Mouse (Mus musculus): ENCODE results near the gene Tmod3. TPM values are rescaled to one million over a fixed set of nuclear protein-coding genes. Genes with fewer than 3 reads are reported as not detected.

Tmod3 gene
- total and polyA plus RNA-seq, 3 experiments, result 29.9 to 46.4 TPM; not detected in 1

DNA sequence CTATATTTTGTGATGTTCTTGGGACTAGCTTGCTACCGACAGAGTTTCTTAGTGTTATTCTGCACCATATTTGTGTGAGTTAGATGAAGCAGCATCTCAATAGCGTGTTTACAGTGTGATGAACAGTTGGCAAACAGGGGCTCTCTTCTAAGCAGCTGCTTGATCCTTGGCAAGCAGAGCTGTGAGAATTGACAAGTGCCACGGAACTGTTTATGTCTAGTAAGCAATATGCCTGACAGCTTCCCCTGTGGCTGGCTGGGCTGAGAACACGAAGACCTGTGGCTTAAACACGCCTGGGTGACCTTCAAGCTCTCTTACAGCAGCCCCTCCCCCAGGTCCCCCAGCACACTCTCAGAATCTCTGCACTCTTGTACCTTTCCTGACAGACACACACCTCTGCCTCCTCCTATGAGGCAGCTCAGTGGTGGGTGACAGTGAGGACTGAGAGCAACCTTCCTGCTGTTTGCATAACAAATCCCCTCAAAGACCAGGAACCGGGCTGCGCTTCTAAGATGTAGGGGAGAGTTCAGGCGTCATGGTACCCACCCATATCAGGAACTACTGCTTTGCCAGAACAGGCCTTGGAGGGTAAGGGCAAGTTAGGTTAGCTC is 96.3 kb downstream of the Tmod3 start:
- no peak for TF ChIP-seq JUND (IDR thresholded peaks at IDR 0.05; ENCODE audit: low read depth, low read length)
- no peak for TF ChIP-seq UBTF (IDR thresholded peaks at IDR 0.05; ENCODE audit: borderline replicate concordance, insufficient read depth, low read depth, low read length)
- no peak for TF ChIP-seq GATA1 (IDR thresholded peaks at IDR 0.05; ENCODE audit: low read depth, low read length)
- TF ChIP-seq TCF12 (IDR thresholded peaks at IDR 0.05; ENCODE audit: low read depth, low read length), result no peak
- TF ChIP-seq ETS1 (IDR thresholded peaks at IDR 0.05; ENCODE audit: low read depth, low read length), result no peak
- no peak for TF ChIP-seq USF1 (IDR thresholded peaks at IDR 0.05; ENCODE audit: low read depth, low read length)
- no peak for TF ChIP-seq TBP (IDR thresholded peaks at IDR 0.05; ENCODE audit: low read depth, low read length)
- no peak for TF ChIP-seq MAX (IDR thresholded peaks at IDR 0.05; ENCODE audit: low read length)
- TF ChIP-seq HCFC1 (IDR thresholded peaks at IDR 0.05; ENCODE audit: low read depth, low read length), result no peak
- TF ChIP-seq POLR2A (IDR thresholded peaks at IDR 0.05; ENCODE audit: control insufficient read depth in 1 of 2, insufficient read depth in 1 of 2, low read depth in 1 of 2, low read length in 2 of 2, poor library complexity in 1 of 2), result no peak
- no peak for TF ChIP-seq SIN3A (IDR thresholded peaks at IDR 0.05; ENCODE audit: low read length)
- no peak for TF ChIP-seq MYB (IDR thresholded peaks at IDR 0.05; ENCODE audit: low read depth, low read length)
- no peak for TF ChIP-seq USF2 (IDR thresholded peaks at IDR 0.05; ENCODE audit: borderline replicate concordance in 1 of 2, insufficient read depth in 1 of 2, low read depth in 1 of 2, low read length in 2 of 2)
- TF ChIP-seq POLR2AphosphoS2 (IDR thresholded peaks at IDR 0.05; ENCODE audit: low read length), result no peak
- TF ChIP-seq MAFK (IDR thresholded peaks at IDR 0.05; ENCODE audit: borderline replicate concordance, low read depth, low read length), result no peak
- TF ChIP-seq ELF1 (IDR thresholded peaks at IDR 0.05; ENCODE audit: low read depth, low read length), result no peak
- no peak for TF ChIP-seq BHLHE40 (IDR thresholded peaks at IDR 0.05; ENCODE audit: borderline replicate concordance, low read depth, low read length)
- no peak for TF ChIP-seq POLR2AphosphoS5 (IDR thresholded peaks at IDR 0.05; ENCODE audit: borderline replicate concordance, low read depth, low read length)
- no peak for TF ChIP-seq SMC3 (IDR thresholded peaks at IDR 0.05; ENCODE audit: low read depth, low read length)
- DNase-seq (ENCODE audit: low read depth, low spot score), result no peak
- Histone ChIP-seq H3K9ac (ENCODE audit: control insufficient read depth, low read depth, low read length, poor library complexity, severe bottlenecking) (no peak overlapping the region), H3K4me1 (ENCODE audit: control insufficient read depth in 1 of 2, insufficient read depth in 2 of 2, low read length in 2 of 2) (no peaks in the 10 kb centered on the region), H3K36me3 (ENCODE audit: control insufficient read depth in 1 of 2, insufficient read depth in 2 of 2, low read length in 2 of 2) (peaks cover 0 to 11% of the 10 kb centered on the region in 2 experiments; a peak in 2 of 4 replicates), H3K79me2 (ENCODE audit: control insufficient read depth, insufficient read depth, low read length, poor library complexity) (no peaks in the 10 kb centered on the region), H3K9me3 (replicated peaks; ENCODE audit: insufficient read depth, low read length) (no peaks in the 10 kb centered on the region), H3K27me3 (ENCODE audit: control insufficient read depth in 1 of 2, insufficient read depth in 2 of 2, low read length in 2 of 2) (no peaks in the 10 kb centered on the region), H3K4me3 (ENCODE audit: control insufficient read depth in 1 of 2, insufficient read depth in 1 of 2, low read depth in 2 of 2, low read length in 2 of 2) (no peak overlapping the region), H3K27ac (ENCODE audit: control insufficient read depth, low read depth, low read length) (no peak overlapping the region)

DNA sequence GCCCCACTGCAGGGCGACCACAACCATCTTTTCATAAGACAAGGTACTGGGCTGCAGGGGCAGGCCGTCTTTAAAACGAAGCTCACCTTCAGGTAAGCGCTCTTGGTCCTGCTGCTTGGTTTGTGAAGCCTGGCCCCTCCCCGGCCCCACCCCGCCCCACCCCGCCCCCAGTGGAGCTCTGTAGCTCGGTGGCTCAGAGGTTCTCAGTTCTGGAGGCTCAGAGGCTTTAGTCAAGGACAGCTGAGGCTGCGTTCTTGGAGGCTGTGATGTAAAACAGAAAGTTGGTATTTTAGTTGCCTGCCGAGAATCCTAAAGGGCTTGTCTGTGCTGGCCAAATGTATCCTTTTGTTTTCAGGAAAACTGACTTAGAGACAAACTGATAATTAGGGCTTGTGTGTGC is 103.8 kb downstream of the Tmod3 start:
- no peak for TF ChIP-seq POLR2A (IDR thresholded peaks at IDR 0.05; ENCODE audit: control insufficient read depth in 1 of 2, insufficient read depth in 1 of 2, low read depth in 1 of 2, low read length in 2 of 2, poor library complexity in 1 of 2)
- no peak for TF ChIP-seq E2F4 (IDR thresholded peaks at IDR 0.05; ENCODE audit: borderline replicate concordance, low read depth, low read length)
- TF ChIP-seq JUND (IDR thresholded peaks at IDR 0.05; ENCODE audit: low read depth, low read length), result no peak
- no peak for TF ChIP-seq SMC3 (IDR thresholded peaks at IDR 0.05; ENCODE audit: low read depth, low read length)
- Histone ChIP-seq H3K4me3 (ENCODE audit: control insufficient read depth in 1 of 2, insufficient read depth in 1 of 2, low read depth in 2 of 2, low read length in 2 of 2) (no peak overlapping the region), H3K9ac (ENCODE audit: control insufficient read depth, low read depth, low read length, poor library complexity, severe bottlenecking) (no peak overlapping the region), H3K36me3 (ENCODE audit: control insufficient read depth in 1 of 2, insufficient read depth in 2 of 2, low read length in 2 of 2) (peaks cover 0 to 8% of the 10 kb centered on the region in 2 experiments; a peak in 2 of 4 replicates), H3K27me3 (ENCODE audit: control insufficient read depth in 1 of 2, insufficient read depth in 2 of 2, low read length in 2 of 2) (no peaks in the 10 kb centered on the region), H3K27ac (ENCODE audit: control insufficient read depth, low read depth, low read length) (no peak overlapping the region), H3K9me3 (replicated peaks; ENCODE audit: insufficient read depth, low read length) (no peaks in the 10 kb centered on the region), H3K79me2 (ENCODE audit: control insufficient read depth, insufficient read depth, low read length, poor library complexity) (no peaks in the 10 kb centered on the region), H3K4me1 (ENCODE audit: control insufficient read depth in 1 of 2, insufficient read depth in 2 of 2, low read length in 2 of 2) (no peaks in the 10 kb centered on the region)
- DNase-seq (ENCODE audit: low read depth, low spot score), result no peak

Data from MEL (cell line).